Mouse (Mus musculus): Measurements from ENCODE around the gene Gm14226. TPM values are rescaled to one million over a fixed set of nuclear protein-coding genes. Genes with fewer than 3 reads are reported as not detected.

Gm14226 gene
- polyA plus RNA-seq (2012; ENCODE audit: low replicate concordance): 0.15 TPM in 1 of 2 replicates, not detected in the other

DNA sequence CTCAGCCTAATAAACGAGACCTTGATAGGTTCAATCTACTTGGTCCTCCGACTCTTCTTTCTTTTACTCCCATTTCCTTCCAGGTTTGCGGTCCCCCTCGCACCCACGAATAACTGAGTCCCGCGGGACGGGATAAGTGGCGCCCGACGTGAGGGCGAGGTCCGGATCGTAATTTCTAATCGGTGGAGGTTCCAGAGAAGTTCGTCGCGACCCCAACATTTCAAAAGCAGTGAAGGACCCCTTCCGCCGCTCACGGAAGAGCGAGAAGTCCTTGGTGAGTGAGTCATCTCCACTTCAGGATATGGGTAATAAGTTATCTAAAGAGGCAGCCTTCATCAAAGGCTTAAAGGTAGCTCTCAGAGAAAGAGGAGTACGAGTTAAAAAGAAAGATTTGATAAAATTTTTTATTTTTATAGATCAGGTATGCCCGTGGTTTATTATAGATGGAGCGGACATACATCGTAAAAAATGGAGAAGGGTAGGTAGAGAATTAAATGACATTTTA lies at the start of gene Gm14226:
Gm14226 (plus strand) TSS at position 16 of the 505 bp plus-strand sequence.

GRCm38 (mm10) chr2:155073978-155074765 lies 56.1 kb downstream of the Gm14226 start, which contains the start of gene Ahcy:
TSS of gene Ahcy (minus strand) at chr2:155074497.

Other genes starting within 250 kb of the Gm14226 start
- gene Gm14214, start 248.2 kb upstream of the Gm14226 start, polyA plus RNA-seq (2012; ENCODE audit: low replicate concordance): not detected in 2 replicates
- 296 and 582 TPM in 2 replicates for gene Raly, start 227.2 kb upstream of the Gm14226 start, polyA plus RNA-seq (2012; ENCODE audit: low replicate concordance)
- 1.8 and 1.9 TPM in 2 replicates for gene a, start 226.9 kb upstream of the Gm14226 start, polyA plus RNA-seq (2012; ENCODE audit: low replicate concordance)
- gene Eif2s2, start 125.3 kb upstream of the Gm14226 start, polyA plus RNA-seq (2012; ENCODE audit: low replicate concordance): 4.0 and 12.7 TPM in 2 replicates
- 1.4 and 4.7 TPM in 2 replicates for gene Ahcy, start 56.2 kb downstream of the Gm14226 start, polyA plus RNA-seq (2012; ENCODE audit: low replicate concordance)
- 3.5 and 5.6 TPM in 2 replicates for gene Itch, start 115.2 kb downstream of the Gm14226 start, polyA plus RNA-seq (2012; ENCODE audit: low replicate concordance)
- 19.7 and 122 TPM in 2 replicates for gene Dynlrb1, start 218.3 kb downstream of the Gm14226 start, polyA plus RNA-seq (2012; ENCODE audit: low replicate concordance)

All from hematopoietic multipotent progenitor cell, adult 10-12 weeks (in vitro differentiated cells).